Mouse (Mus musculus) hindbrain, embryonic 14.5 days (tissue): ENCODE results near the gene Hal. TPM values are rescaled to one million over a fixed set of nuclear protein-coding genes. Genes with fewer than 3 reads are reported as not detected.

ENCODE experiments used
- ATAC-seq: fragments of 200-750 bp; cut with Nextera tagmentation; 2 replicates; pipeline ENCODE4 v1.8.0; 2017; ENCODE audit warnings: moderate number of reproducible peaks, mild to moderate bottlenecking, moderate TSS enrichment, moderate library complexity; ENCODE audit not compliant: low FRiP score
- DNase-seq: peaks from one replicate; pipeline ENCODE4 v3.0.0-alpha.2; 2015; ENCODE audit warnings: low spot score
- H3K27ac ChIP-seq: fragments of 300-500 bp; sonication (generic); 2 replicates; pipeline ENCODE4 v1.5.1; 2014; ENCODE audit warnings: mild to moderate bottlenecking, moderate library complexity
- H3K27me3 ChIP-seq: fragments of 300-500 bp; sonication (generic); 2 replicates; pipeline ENCODE4 v1.6.1; 2014; ENCODE audit warnings: mild to moderate bottlenecking, low read length, mixed read lengths; ENCODE audit not compliant: control insufficient read depth, insufficient read depth
- H3K36me3 ChIP-seq: fragments of 300-500 bp; sonication (generic); replicated peaks from 2 replicates; pipeline ENCODE4 v1.6.1; 2014; ENCODE audit not compliant: control insufficient read depth, insufficient read depth
- H3K4me1 ChIP-seq: fragments of 300-500 bp; sonication (generic); replicated peaks from 2 replicates; pipeline ENCODE4 v1.6.1; 2014; ENCODE audit warnings: antibody characterized with exemption, low read length, mixed read lengths; ENCODE audit not compliant: control insufficient read depth, insufficient read depth
- H3K4me2 ChIP-seq: fragments of 300-500 bp; sonication (generic); replicated peaks from 2 replicates; pipeline ENCODE4 v1.6.1; 2014; ENCODE audit warnings: mild to moderate bottlenecking, moderate library complexity
- H3K4me3 ChIP-seq: fragments of 300-500 bp; sonication (generic); replicated peaks from 2 replicates; pipeline ENCODE4 v1.5.1; 2014; ENCODE audit warnings: mild to moderate bottlenecking, low read length
- H3K9ac ChIP-seq: fragments of 300-500 bp; sonication (generic); 2 replicates; pipeline ENCODE4 v1.6.1; 2014
- H3K9me3 ChIP-seq: fragments of 300-500 bp; sonication (generic); 2 replicates; pipeline ENCODE4 v1.6.1; 2016; ENCODE audit warnings: low read length; ENCODE audit not compliant: control insufficient read depth
- WGBS: fragments of 180-500 bp; shearing (Covaris S2); extraction: QIAGEN DNeasy Blood & Tissue Kit; methylation state at CpG from one replicate; pipeline ENCODE4 v1.1.7; 2014; 5-methylcytosine and 5-hydroxymethylcytosine counted together
- polyA plus RNA-seq: library from polyadenylated mRNA; unstranded; fragments of >200 nt; fragmentation: Nextera tagmentation; extraction: Ambion mirVana; gene quantifications from 2 replicates; pipeline ENCODE4 v1.2.1, GENCODE M21; 2014

Hal gene
- polyA plus RNA-seq, 1 experiment from 2014 or later: not detected

DNA sequence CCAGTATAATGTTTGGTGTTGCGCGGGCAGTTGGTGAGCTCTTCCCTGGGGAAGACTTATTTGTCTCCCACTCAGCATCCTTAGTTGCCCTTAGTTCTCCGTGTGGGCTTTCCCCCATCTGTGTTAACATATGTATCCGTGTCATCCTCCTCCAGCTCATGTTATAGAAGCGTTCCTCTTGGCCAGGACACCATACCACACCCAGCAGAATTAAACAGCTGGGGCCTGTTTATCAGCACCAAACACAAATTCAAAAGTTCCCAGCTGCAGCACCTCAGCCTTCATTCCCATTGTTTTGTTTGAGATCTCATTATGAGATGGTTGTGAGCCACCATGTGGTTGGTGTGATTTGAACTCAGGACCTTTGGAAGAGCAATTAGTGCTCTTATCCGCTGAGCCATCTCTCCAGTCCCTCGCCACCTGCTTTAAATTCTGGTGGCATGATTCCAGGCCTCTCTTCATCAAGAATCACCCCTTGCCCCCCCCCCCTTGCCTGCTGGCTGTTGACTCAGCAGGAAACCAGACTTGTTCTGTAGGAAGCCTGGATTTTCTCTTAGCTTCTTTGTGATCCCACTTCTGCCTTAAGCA is 19.9 kb downstream of the Hal start:
- Histone ChIP-seq H3K27ac (no peak overlapping the region), H3K9ac (no peak overlapping the region), H3K4me1 (no peaks in the 10 kb centered on the region), H3K4me2 (no peak overlapping the region), H3K4me3 (no peak overlapping the region), H3K27me3 (no peaks in the 10 kb centered on the region), H3K36me3 (no peaks in the 10 kb centered on the region), H3K9me3 (no peaks in the 10 kb centered on the region)
- no peak for ATAC-seq
- no peak for DNase-seq
- WGBS: 69% methylated on average over 7 of the region's 7 CpGs

DNA sequence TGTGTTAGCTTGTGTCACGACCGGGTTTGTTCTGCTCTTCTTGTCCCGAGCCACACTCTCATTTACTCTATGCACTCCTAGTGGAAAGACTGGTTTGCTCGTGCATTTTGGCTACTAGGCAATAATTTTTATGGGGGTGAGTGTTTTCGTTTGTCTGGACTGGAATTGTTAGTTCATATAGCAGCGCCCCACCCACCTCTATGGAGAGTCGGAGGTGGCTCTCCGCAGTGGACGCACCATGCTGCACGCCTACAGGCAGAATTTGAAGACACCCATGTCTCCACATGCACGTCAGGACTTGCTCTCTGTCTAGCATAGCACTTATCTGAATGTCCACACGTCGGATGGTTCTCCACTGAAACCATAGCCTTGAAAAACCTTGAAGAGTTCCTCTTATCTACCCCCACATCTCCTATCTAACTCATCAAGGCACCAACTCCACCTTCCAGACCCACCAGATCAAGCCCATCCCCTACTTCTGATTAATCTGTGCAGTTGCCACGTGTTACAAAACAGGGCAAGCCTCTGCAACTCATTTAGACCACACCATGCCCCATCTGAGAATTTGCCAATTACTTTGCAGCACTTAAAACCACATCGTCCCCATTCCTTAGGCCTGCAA is 21.1 kb downstream of the Hal start:
- no peaks in the 10 kb centered on the region for H3K4me1 ChIP-seq
- no peaks in the 10 kb centered on the region for H3K36me3 ChIP-seq
- no peak overlapping the region for H3K4me3 ChIP-seq
- no peak overlapping the region for H3K4me2 ChIP-seq
- H3K27me3 ChIP-seq: no peaks in the 10 kb centered on the region
- H3K27ac ChIP-seq: no peak overlapping the region
- no peak overlapping the region for H3K9ac ChIP-seq
- DNase-seq: no peak
- 92% methylated on average over 15 of the region's 15 CpGs for WGBS
- no peak for ATAC-seq
- no peaks in the 10 kb centered on the region for H3K9me3 ChIP-seq

DNA sequence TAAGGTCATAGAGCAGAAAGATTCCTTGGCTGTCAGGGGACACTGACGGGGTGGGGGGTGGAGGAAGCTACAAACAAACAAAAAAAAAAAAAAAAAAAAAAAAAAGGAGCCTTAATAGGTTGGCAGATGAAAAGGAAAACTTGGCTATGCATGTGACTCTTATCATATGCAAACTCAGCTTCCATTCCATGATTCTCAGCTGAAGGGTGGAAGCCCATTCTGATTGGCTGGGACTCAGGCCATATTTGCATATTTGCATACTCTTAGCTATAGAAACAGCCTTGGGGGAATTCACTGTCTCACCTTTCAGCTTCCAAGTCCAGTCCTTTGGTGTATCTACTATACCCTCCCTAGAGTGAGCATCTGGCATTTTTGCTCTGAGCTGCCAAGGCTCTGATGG is 26.9 kb downstream of the Hal start:
- ATAC-seq (no peak), DNase-seq (no peak)
- whole genome bisulfite sequencing: 25% methylated on average over 1 of the region's 1 CpGs

DNA sequence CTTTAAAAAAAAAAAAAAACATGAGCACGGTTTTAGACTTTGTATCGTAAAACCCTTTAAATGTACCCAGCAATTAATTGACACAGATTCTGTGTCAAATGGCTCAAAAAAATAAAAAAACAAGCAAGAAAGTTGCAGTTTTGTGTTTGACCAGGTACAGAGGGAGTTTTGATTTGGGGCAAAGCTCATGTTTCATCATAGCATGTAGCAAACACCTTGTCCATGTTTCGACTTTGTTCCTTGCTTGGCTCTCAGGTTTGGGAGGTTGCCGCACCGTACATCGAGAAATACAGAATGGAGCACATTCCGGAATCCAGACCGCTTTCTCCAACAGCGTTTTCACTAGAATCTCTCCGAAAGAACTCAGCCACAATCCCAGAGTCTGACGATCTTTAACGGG is 27.4 kb downstream of the Hal start:
- 87% methylated on average over 12 of the region's 12 CpGs for WGBS
- Histone ChIP-seq H3K4me3 (no peak overlapping the region), H3K36me3 (no peaks in the 10 kb centered on the region), H3K9me3 (no peaks in the 10 kb centered on the region), H3K27ac (no peak overlapping the region), H3K4me1 (no peaks in the 10 kb centered on the region), H3K9ac (no peak overlapping the region), H3K27me3 (no peaks in the 10 kb centered on the region), H3K4me2 (no peak overlapping the region)
- ATAC-seq (no peak), DNase-seq (no peak)

More for the DNA sequence above, 26.9 kb downstream of the Hal start:
- H3K9me3 ChIP-seq: no peaks in the 10 kb centered on the region
- no peaks in the 10 kb centered on the region for H3K4me1 ChIP-seq
- no peak overlapping the region for H3K9ac ChIP-seq
- H3K4me3 ChIP-seq: no peak overlapping the region
- H3K4me2 ChIP-seq: no peak overlapping the region
- H3K27ac ChIP-seq: no peak overlapping the region
- H3K36me3 ChIP-seq: no peaks in the 10 kb centered on the region
- H3K27me3 ChIP-seq: no peaks in the 10 kb centered on the region

DNA sequence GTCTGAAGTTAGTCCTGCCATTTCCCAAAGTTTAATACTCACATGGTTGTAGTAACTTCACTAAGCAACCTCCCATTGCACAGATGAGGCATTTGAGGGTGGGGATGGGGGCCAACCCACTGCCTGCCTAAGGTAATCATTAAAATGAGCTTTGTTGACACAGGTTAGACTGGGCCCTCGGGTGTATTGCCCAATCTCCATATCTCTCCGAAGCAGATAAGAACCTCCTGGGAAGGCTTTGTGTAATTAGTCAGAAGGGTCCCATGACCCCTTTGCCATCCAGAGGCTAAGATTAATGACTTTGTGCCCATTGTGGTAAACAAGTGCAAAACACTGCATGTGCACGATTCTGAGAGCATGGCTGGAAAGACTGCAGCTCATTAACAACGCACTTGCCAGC is 29.2 kb downstream of the Hal start:
- ATAC-seq: no peak
- no peak overlapping the region for H3K4me3 ChIP-seq
- no peaks in the 10 kb centered on the region for H3K27me3 ChIP-seq
- H3K9me3 ChIP-seq: no peaks in the 10 kb centered on the region
- no peaks in the 10 kb centered on the region for H3K36me3 ChIP-seq
- 50% methylated on average over 4 of the region's 4 CpGs for WGBS
- no peaks in the 10 kb centered on the region for H3K4me1 ChIP-seq
- DNase-seq: no peak
- H3K9ac ChIP-seq: no peak overlapping the region
- H3K27ac ChIP-seq: no peak overlapping the region
- H3K4me2 ChIP-seq: no peak overlapping the region

DNA sequence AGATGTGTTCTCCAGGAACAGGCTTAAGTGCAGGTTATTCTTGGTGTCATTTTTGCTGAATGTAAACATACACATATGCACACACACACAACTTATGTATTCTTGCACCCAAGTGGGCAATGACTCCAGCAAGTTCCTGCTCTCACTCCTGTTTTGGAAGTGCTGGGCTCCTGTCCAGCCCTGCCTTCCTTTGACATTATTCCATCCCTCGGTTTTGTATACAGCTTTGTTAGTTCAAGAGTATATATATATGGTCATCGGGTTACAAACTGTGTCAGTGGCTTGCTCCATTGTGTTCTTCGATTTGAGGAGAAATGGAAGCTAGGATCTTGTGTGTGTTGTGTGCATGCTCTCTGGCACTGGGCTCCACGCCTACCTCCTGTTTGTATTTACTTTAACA is 29.6 kb downstream of the Hal start:
- H3K36me3 ChIP-seq: no peaks in the 10 kb centered on the region
- no peaks in the 10 kb centered on the region for H3K27me3 ChIP-seq
- H3K9ac ChIP-seq: no peak overlapping the region
- WGBS: 91% methylated on average over 4 of the region's 4 CpGs
- ATAC-seq: no peak
- H3K9me3 ChIP-seq: no peaks in the 10 kb centered on the region
- no peak overlapping the region for H3K4me3 ChIP-seq
- H3K4me2 ChIP-seq: no peak overlapping the region
- no peak for DNase-seq
- H3K4me1 ChIP-seq: no peaks in the 10 kb centered on the region
- no peak overlapping the region for H3K27ac ChIP-seq

DNA sequence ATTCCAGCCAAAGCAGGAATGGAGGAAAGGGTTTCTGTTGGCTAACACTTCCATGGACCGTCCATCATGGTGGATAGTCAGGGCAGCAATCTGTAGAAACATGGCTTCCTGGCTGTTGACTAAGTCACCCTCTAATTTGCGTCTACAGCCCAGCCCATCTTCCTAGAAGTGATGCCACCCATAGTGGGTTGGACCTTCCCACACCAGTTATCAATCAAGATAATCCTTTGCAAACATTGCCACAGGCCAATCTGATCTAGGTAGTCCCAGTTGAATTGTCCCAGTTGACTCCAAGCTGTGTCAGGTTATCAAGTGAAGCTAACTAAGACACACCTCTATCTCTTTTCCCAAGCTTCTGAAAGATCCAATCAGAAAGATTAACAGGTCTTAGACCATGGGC is 30.1 kb downstream of the Hal start:
- Histone ChIP-seq H3K36me3 (no peaks in the 10 kb centered on the region), H3K27ac (no peak overlapping the region), H3K4me2 (no peak overlapping the region), H3K4me3 (no peak overlapping the region), H3K4me1 (no peaks in the 10 kb centered on the region), H3K27me3 (no peaks in the 10 kb centered on the region), H3K9me3 (no peaks in the 10 kb centered on the region), H3K9ac (no peak overlapping the region)
- DNase-seq: no peak
- ATAC-seq: no peak
- 100% methylated on average over 2 of the region's 2 CpGs for WGBS

DNA sequence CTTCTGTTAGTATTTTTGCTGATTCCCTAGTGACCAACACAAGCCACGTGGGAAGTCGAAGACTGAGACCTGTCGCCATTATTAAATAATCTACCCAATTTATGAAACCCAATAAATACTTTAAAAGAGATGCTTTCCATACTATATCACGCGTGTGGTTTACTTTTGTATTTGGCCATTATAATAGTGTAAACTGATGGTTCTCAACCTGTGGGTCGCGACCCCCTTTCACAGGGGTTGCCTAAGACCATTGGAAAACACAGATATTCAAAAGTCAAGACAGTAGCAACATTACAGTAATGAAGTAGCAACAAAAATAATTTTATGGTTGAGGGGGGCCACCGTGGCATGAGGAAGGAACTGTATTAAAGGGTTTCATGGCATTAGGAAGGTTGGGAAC is 30.6 kb downstream of the Hal start:
- no peak overlapping the region for H3K27ac ChIP-seq
- no peak for ATAC-seq
- H3K4me2 ChIP-seq: no peak overlapping the region
- DNase-seq: no peak
- H3K4me1 ChIP-seq: no peaks in the 10 kb centered on the region
- H3K27me3 ChIP-seq: no peaks in the 10 kb centered on the region
- no peaks in the 10 kb centered on the region for H3K9me3 ChIP-seq
- H3K36me3 ChIP-seq: no peaks in the 10 kb centered on the region
- H3K4me3 ChIP-seq: no peak overlapping the region
- 94% methylated on average over 8 of the region's 8 CpGs for WGBS
- no peak overlapping the region for H3K9ac ChIP-seq

DNA sequence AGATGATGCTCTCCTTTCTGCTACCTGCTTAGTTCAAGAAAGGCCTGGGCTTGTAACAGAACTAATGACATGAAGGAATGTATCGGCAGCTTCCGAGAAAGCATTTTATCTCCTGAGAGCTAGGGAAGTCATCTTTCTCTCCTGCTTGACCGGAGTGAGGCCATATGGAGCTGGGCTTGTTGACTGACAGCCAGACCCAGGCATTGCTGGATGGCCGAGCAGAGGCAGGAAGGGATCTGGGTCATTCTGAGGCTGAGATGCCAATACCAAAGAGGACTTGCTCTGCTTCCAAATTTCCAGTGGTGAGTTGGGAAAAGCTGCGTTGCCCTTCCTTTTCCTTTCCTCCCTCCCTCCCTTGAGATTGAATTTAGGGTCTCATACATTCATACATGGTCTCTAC is 31.2 kb downstream of the Hal start:
- Histone ChIP-seq H3K4me3 (no peak overlapping the region), H3K9me3 (no peaks in the 10 kb centered on the region), H3K27ac (no peak overlapping the region), H3K4me1 (no peaks in the 10 kb centered on the region), H3K4me2 (no peak overlapping the region), H3K36me3 (no peaks in the 10 kb centered on the region), H3K9ac (no peak overlapping the region), H3K27me3 (no peaks in the 10 kb centered on the region)
- DNase-seq: no peak
- WGBS: 84% methylated on average over 5 of the region's 5 CpGs
- ATAC-seq: no peak

DNA sequence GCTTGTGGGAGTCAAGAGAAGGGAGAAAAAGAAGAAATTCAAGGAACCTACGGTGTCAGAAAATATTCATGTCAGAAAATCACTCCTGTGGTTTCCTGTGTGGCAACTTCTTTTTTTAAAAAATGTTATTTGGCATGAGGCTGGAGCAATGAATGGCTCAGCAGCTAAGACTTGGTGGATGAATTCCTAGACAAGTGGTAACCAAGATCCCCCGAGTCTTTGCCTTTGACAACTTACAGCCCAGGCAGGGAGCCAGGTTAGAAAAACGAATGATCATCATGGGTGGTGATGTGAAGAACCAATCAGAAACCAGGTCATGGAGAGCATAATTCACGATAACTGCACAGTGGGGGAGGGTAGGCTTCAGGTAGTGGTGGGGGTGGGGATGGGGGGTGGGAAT is 32.4 kb downstream of the Hal start:
- Histone ChIP-seq H3K4me2 (no peak overlapping the region), H3K4me3 (no peak overlapping the region), H3K36me3 (no peaks in the 10 kb centered on the region), H3K9ac (no peak overlapping the region), H3K27ac (no peak overlapping the region), H3K9me3 (no peaks in the 10 kb centered on the region), H3K4me1 (no peaks in the 10 kb centered on the region), H3K27me3 (no peaks in the 10 kb centered on the region)
- no peak for ATAC-seq
- WGBS: 59% methylated on average over 4 of the region's 4 CpGs
- DNase-seq: no peak
